Mouse (Mus musculus) heart, adult 2 months (tissue): Measurements from ENCODE around the gene Selenof. TPM values are rescaled to one million over a fixed set of nuclear protein-coding genes. Genes with fewer than 3 reads are reported as not detected.

Experiments used
- DNase-seq, 2 experiments: peaks; one replicate each; pipeline ENCODE4 v3.0.0; 2021
- H3K27ac ChIP-seq: fragments of 200-600 bp; 2 replicates; pipeline ENCODE4 v1.8.1; 2022
- H3K27me3 ChIP-seq: fragments of 200-500 bp; 2 replicates; pipeline ENCODE4 v1.6.1; 2012; ENCODE audit warnings: mild to moderate bottlenecking, low read length, inconsistent platforms, mixed read lengths; ENCODE audit not compliant: control insufficient read depth, insufficient read depth
- H3K36me3 ChIP-seq: fragments of 200-500 bp; 2 replicates; pipeline ENCODE4 v1.6.1; 2012; ENCODE audit warnings: low read length, inconsistent platforms; ENCODE audit not compliant: control insufficient read depth, insufficient read depth
- H3K4me1 ChIP-seq: fragments of 200-500 bp; 2 replicates; pipeline ENCODE4 v1.6.1; 2011; ENCODE audit warnings: low read length; ENCODE audit not compliant: control insufficient read depth, insufficient read depth
- H3K4me3 ChIP-seq: fragments of 200-600 bp; 2 replicates; pipeline ENCODE4 v1.8.1; 2022
- H3K79me2 ChIP-seq: fragments of 200-500 bp; replicated peaks from 2 replicates; pipeline ENCODE4 v1.6.1; 2012; ENCODE audit warnings: mild to moderate bottlenecking, inconsistent platforms, low read length, moderate library complexity, mixed read lengths; ENCODE audit not compliant: control insufficient read depth, insufficient read depth
- H3K9ac ChIP-seq: fragments of 200-500 bp; 2 replicates; pipeline ENCODE4 v1.6.1; 2012; ENCODE audit warnings: low read depth, mild to moderate bottlenecking, control low read depth, inconsistent platforms, low read length, mixed read lengths
- CTCF ChIP-seq: fragments of 200-600 bp; IDR thresholded peaks from 2 replicates; pipeline ENCODE4 v1.8.1; 2022; ENCODE audit warnings: antibody characterized with exemption, mild to moderate bottlenecking, moderate library complexity
- EP300 ChIP-seq: fragments of 200-500 bp; IDR thresholded peaks from 2 replicates; pipeline ENCODE4 v1.6.1; 2011; ENCODE audit warnings: low read depth, low read length, control low read depth; ENCODE audit not compliant: insufficient read depth
- POLR2A ChIP-seq: fragments of 200-500 bp; IDR thresholded peaks from 2 replicates; pipeline ENCODE4 v1.6.1; 2011; ENCODE audit warnings: mild to moderate bottlenecking, low read depth, low read length, control low read depth; ENCODE audit not compliant: insufficient read depth
- WGBS: fragments of 180-500 bp; shearing (Covaris S2); methylation state at CpG from one replicate; pipeline ENCODE4 v1.1.7; 2018; 5-methylcytosine and 5-hydroxymethylcytosine counted together
- intact Hi-C: fragments of 180-260 bp; cut with DNase I; formaldehyde crosslinking; loops from one replicate; pipeline ENCODE4 v1.15.1; 2025
- polyA plus RNA-seq: library from polyadenylated mRNA; depleted of rRNA; stranded (reverse); fragments of >200 nt; gene quantifications from 2 replicates; pipeline ENCODE4 v1.2.3, GENCODE M21; 2012
- total RNA-seq, 2 experiments: library from RNA; stranded (reverse); gene quantifications; 2 replicates each; pipeline ENCODE4 v1.2.3; 2021

The Selenof gene
- total and polyA plus RNA-seq, 3 experiments: 97.2 to 136 (median 127) TPM

GRCm38 (mm10) chr3:144578921-144579320, 8.8 kb downstream of the Selenof start:
- 81% methylated on average over 4 of the region's 4 CpGs for WGBS
- DNase-seq: no peak
- TF ChIP-seq CTCF (no peak), POLR2A (no peak), EP300 (no peak)
- Histone ChIP-seq H3K4me1 (peaks cover 10% of the 10 kb centered on the region), H3K36me3 (peaks cover 23% of the 10 kb centered on the region), H3K27ac (no peak overlapping the region), H3K4me3 (no peak overlapping the region), H3K79me2 (peaks cover 7% of the 10 kb centered on the region; the same call in 1 of the 2 replicates), H3K9ac (no peak overlapping the region), H3K27me3 (no peaks in the 10 kb centered on the region)
- intact Hi-C loops: no loop called here

- no peak overlapping the region for H3K9ac ChIP-seq
- no peak for TF ChIP-seq POLR2A
- TF ChIP-seq EP300: no peak
- TF ChIP-seq CTCF: no peak
- H3K27me3 ChIP-seq: no peaks in the 10 kb centered on the region
- H3K36me3 ChIP-seq: peaks cover 28% of the 10 kb centered on the region
- WGBS: 42% methylated on average over 5 of the region's 5 CpGs
- DNase-seq: no peak
- H3K27ac ChIP-seq: no peak overlapping the region
- peaks cover 7% of the 10 kb centered on the region; the same call in 1 of the 2 replicates for H3K79me2 ChIP-seq
- no peak overlapping the region for H3K4me3 ChIP-seq
- intact Hi-C loops: loop anchor here (5.0 kb wide), 1 partner anchor 38 kb away; no protein-coding TSS in a partner anchor
- H3K4me1 ChIP-seq: peaks cover 10% of the 10 kb centered on the region
Observed at GRCm38 (mm10) chr3:144579796-144580195, 9.7 kb downstream of the Selenof start.

GRCm38 (mm10) chr3:144580281-144580680, 10.2 kb downstream of the Selenof start:
- no peak overlapping the region for H3K4me3 ChIP-seq
- intact Hi-C loops: loop anchor here (5.0 kb wide), 1 partner anchor 37 kb away; no protein-coding TSS in a partner anchor

GRCm38 (mm10) chr3:144581842-144582241, 11.7 kb downstream of the Selenof start:
- no peak overlapping the region for H3K4me3 ChIP-seq
- no peak for DNase-seq
- no peak for TF ChIP-seq CTCF
- TF ChIP-seq POLR2A: no peak
- no peak for TF ChIP-seq EP300
- no peaks in the 10 kb centered on the region for H3K27me3 ChIP-seq
- no peak overlapping the region for H3K9ac ChIP-seq
- H3K4me1 ChIP-seq: peaks cover 15% of the 10 kb centered on the region
- peaks cover 5% of the 10 kb centered on the region for H3K79me2 ChIP-seq
- H3K36me3 ChIP-seq: peaks cover 37% of the 10 kb centered on the region
- no peak overlapping the region for H3K27ac ChIP-seq
- intact Hi-C loops: loop anchor here (5.0 kb wide), 1 partner anchor 35 kb away; no protein-coding TSS in a partner anchor
- 46% methylated on average over 3 of the region's 3 CpGs for WGBS

More at GRCm38 (mm10) chr3:144580281-144580680, 10.2 kb downstream of the Selenof start:
- H3K9ac ChIP-seq: no peak overlapping the region
- peaks cover 10% of the 10 kb centered on the region for H3K4me1 ChIP-seq
- peaks cover 31% of the 10 kb centered on the region for H3K36me3 ChIP-seq
- no peaks in the 10 kb centered on the region for H3K27me3 ChIP-seq
- no peak for TF ChIP-seq POLR2A
- TF ChIP-seq CTCF: no peak
- TF ChIP-seq EP300: no peak
- peaks cover 7% of the 10 kb centered on the region; the same call in 1 of the 2 replicates for H3K79me2 ChIP-seq
- DNase-seq: no peak
- H3K27ac ChIP-seq: no peak overlapping the region
- 49% methylated on average over 7 of the region's 7 CpGs for WGBS

- H3K27ac ChIP-seq: no peak overlapping the region
- intact Hi-C loops: loop anchor here (5.0 kb wide), 1 partner anchor 35 kb away; no protein-coding TSS in a partner anchor
- H3K9ac ChIP-seq: no peak overlapping the region
- TF ChIP-seq CTCF (no peak), EP300 (no peak), POLR2A (no peak)
- H3K27me3 ChIP-seq: no peaks in the 10 kb centered on the region
- 81% methylated on average over 4 of the region's 4 CpGs for WGBS
- peaks cover 37% of the 10 kb centered on the region for H3K36me3 ChIP-seq
- H3K4me3 ChIP-seq: no peak overlapping the region
- H3K79me2 ChIP-seq: peaks cover 5% of the 10 kb centered on the region
- DNase-seq: no peak
- peaks cover 16% of the 10 kb centered on the region for H3K4me1 ChIP-seq
Observed at GRCm38 (mm10) chr3:144582306-144582705, 12.2 kb downstream of the Selenof start.

- Histone ChIP-seq H3K4me3 (no peak overlapping the region), H3K27ac (no peak overlapping the region), H3K27me3 (no peaks in the 10 kb centered on the region), H3K36me3 (peaks cover 36% of the 10 kb centered on the region), H3K9ac (no peak overlapping the region), H3K79me2 (peaks cover 5% of the 10 kb centered on the region), H3K4me1 (peaks cover 18% of the 10 kb centered on the region)
- intact Hi-C loops: loop anchor here (5.0 kb wide), 1 partner anchor 34 kb away; no protein-coding TSS in a partner anchor
- TF ChIP-seq CTCF (no peak), EP300 (no peak), POLR2A (no peak)
- DNase-seq: no peak
- WGBS: 61% methylated on average over 5 of the region's 5 CpGs
Observed at GRCm38 (mm10) chr3:144583789-144584188, 13.7 kb downstream of the Selenof start.
